Mouse (Mus musculus) Patski (cell line): ENCODE data around the gene Flrt1. TPM values are rescaled to one million over a fixed set of nuclear protein-coding genes. Genes with fewer than 3 reads are reported as not detected.
"Not testable (repeated sequence)": the region's sequence is repeated elsewhere in the genome, so short reads cannot be mapped to it uniquely, and the experiment has no call there.

Experiments
- ATAC-seq: fragments of 100-300 bp; one replicate; pipeline ENCODE4 v1.8.0; 2021
- CTCF ChIA-PET: fragments of 350-600 bp; sonication (Branson Sonifier 250); formaldehyde crosslinking; loops from one replicate; lab custom pipeline; 2022; ENCODE audit warnings: inconsistent platforms; lab: Charles Lee
- POLR2A ChIA-PET: fragments of 350-600 bp; sonication (Branson Sonifier 250); formaldehyde crosslinking; loops from one replicate; lab custom pipeline; 2022; ENCODE audit warnings: antibody characterized with exemption, inconsistent platforms; lab: Charles Lee
- DNase-seq: peaks from one replicate; pipeline ENCODE4 v3.0.0-alpha.2; 2011; ENCODE audit warnings: low read depth, low spot score
- H3K27me3 ChIP-seq: fragments of 371-371 bp; one replicate; pipeline ENCODE4 v1.5.1; 2021
- CTCF ChIP-seq: fragments of 100-300 bp; IDR thresholded peaks from one replicate; pipeline ENCODE4 v1.5.1; 2021
- in situ Hi-C: fragments of 300-500 bp; cut with MboI; formaldehyde crosslinking; loops from 3 replicates; pipeline ENCODE4 v1.11.1; 2018; ENCODE audit warnings: low pct_unique_long_range_greater_than_20kb, mixed read lengths
- polyA plus RNA-seq: library from polyadenylated mRNA; unstranded; gene quantifications from one replicate; pipeline ENCODE4 v1.2.3, GENCODE M21; 2021

Gene Flrt1
- polyA plus RNA-seq, 1 experiment from 2014 or later = 12.6 TPM

DNA sequence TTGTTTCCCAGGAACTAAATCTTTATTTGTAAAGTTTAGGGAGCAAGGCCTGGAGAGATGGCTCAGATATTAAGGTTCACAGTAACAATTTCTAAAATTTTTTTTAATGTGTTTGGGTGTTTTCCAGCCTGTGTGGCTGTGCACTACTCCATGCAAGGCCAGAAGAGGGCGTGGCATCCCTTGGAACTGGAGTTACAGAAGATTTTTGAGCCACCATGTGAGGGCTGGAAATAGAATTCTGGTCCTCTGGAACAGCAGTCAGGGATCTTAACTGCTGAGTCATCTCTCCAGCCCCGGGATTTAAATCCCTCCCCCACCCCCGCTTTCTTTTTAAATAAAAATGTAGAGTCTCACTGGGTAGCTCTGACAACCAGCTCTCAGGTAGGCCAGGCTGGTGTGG lies 50.4 kb downstream of the Flrt1 start:
- H3K27me3 ChIP-seq = no peaks in the 10 kb centered on the region
- peak; percentile 36 for ATAC-seq
- ChIA-PET POLR2A (interaction anchor here (1.1 to 1.7 kb wide), 3 partner anchors 10 to 32 kb away, joined by 3 to 6 read pairs (median 3); no protein-coding TSS in a partner anchor), CTCF (interaction anchor here (1.2 to 2.8 kb wide), 5 partner anchors 10 to 136 kb away, joined by 3 to 11 read pairs (median 5); no protein-coding TSS in a partner anchor)
- no peak for TF ChIP-seq CTCF
- in situ Hi-C loops = loop anchor here (5.0 kb wide), 1 partner anchor 362 kb away; the partner anchor contains the start of gene 2700081O15Rik
- DNase-seq = peak; percentile 80

- no peak for TF ChIP-seq CTCF
- in situ Hi-C loops = loop anchor here (5.0 kb wide), 1 partner anchor 363 kb away; the partner anchor contains the start of gene 2700081O15Rik
- no peaks in the 10 kb centered on the region for H3K27me3 ChIP-seq
- ATAC-seq (peak; percentile 34), DNase-seq (peak; percentile 84)
- CTCF ChIA-PET = interaction anchor here (1.3 to 2.8 kb wide), 4 partner anchors 10 to 75 kb away, joined by 3 to 11 read pairs (median 7); no protein-coding TSS in a partner anchor
- POLR2A ChIA-PET = interaction anchor here (1.1 to 1.7 kb wide), 3 partner anchors 10 to 31 kb away, joined by 3 to 6 read pairs (median 3); no protein-coding TSS in a partner anchor
These were observed 50.8 kb downstream of the Flrt1 start for GRCm38 (mm10) chr19:7054772-7055171.

- DNase-seq, H3K27me3 ChIP-seq, in situ Hi-C loops, ATAC-seq, POLR2A ChIA-PET, CTCF ChIA-PET: not testable (repeated sequence)
These were observed 52.1 kb downstream of the Flrt1 start for GRCm38 (mm10) chr19:7053382-7053781.

- no peak for ATAC-seq
- in situ Hi-C loops = no loop called here
These were observed 60.8 kb downstream of the Flrt1 start for GRCm38 (mm10) chr19:7044706-7045105.

GRCm38 (mm10) chr19:7044279-7044678 lies 61.2 kb downstream of the Flrt1 start:
- no peak for TF ChIP-seq CTCF
- CTCF ChIA-PET = interaction anchor here (0.8 to 2.1 kb wide), 5 partner anchors 8 to 104 kb away, joined by 3 to 9 read pairs (median 4); partner anchors contain the start of gene Macrod1
- DNase-seq (no peak), ATAC-seq (no peak)
- in situ Hi-C loops = no loop called here
- POLR2A ChIA-PET = no interaction called here
- no peaks in the 10 kb centered on the region for H3K27me3 ChIP-seq

More at GRCm38 (mm10) chr19:7044706-7045105, 60.8 kb downstream of the Flrt1 start:
- ChIA-PET CTCF (interaction anchor here (0.8 to 2.1 kb wide), 4 partner anchors 8 to 24 kb away, joined by 3 to 9 read pairs (median 5); partner anchors contain the start of gene Macrod1), POLR2A (interaction anchor here (0.8 kb wide), 1 partner anchor 11 kb away, joined by 3 read pairs; no protein-coding TSS in a partner anchor)
- DNase-seq = no peak
- H3K27me3 ChIP-seq = no peaks in the 10 kb centered on the region
- TF ChIP-seq CTCF = no peak

Other genes with a start within 250 kb of the Flrt1 start
- gene Ccdc88b, start 247.5 kb downstream of the Flrt1 start, polyA plus RNA-seq = 0.06 TPM
- gene Trmt112, start 196.0 kb downstream of the Flrt1 start, polyA plus RNA-seq = 64.4 TPM
- gene Prdx5, start 195.6 kb downstream of the Flrt1 start, polyA plus RNA-seq = 557 TPM
- 96.1 TPM for gene Esrra, start 183.9 kb downstream of the Flrt1 start, polyA plus RNA-seq
- gene Catsperz, start 180.3 kb downstream of the Flrt1 start, polyA plus RNA-seq = 7.6 TPM
- 7.6 TPM for gene Kcnk4, start 171.2 kb downstream of the Flrt1 start, polyA plus RNA-seq
- 108 TPM for gene Bad, start 163.9 kb downstream of the Flrt1 start, polyA plus RNA-seq
- gene Gpr137, start 163.2 kb downstream of the Flrt1 start, polyA plus RNA-seq = 73.0 TPM
- 267 TPM for gene Ppp1r14b, start 130.8 kb downstream of the Flrt1 start, polyA plus RNA-seq
- 59.6 TPM for gene Plcb3, start 129.3 kb downstream of the Flrt1 start, polyA plus RNA-seq
- 167 TPM for gene Fkbp2, start 125.2 kb downstream of the Flrt1 start, polyA plus RNA-seq
- 87.1 TPM for gene Vegfb, start 118.1 kb downstream of the Flrt1 start, polyA plus RNA-seq
- gene Dnajc4, start 113.2 kb downstream of the Flrt1 start, polyA plus RNA-seq = 26.0 TPM
- gene Nudt22, start 109.6 kb downstream of the Flrt1 start, polyA plus RNA-seq = 60.5 TPM
- 20.7 TPM for gene Trpt1, start 109.6 kb downstream of the Flrt1 start, polyA plus RNA-seq
- 0.22 TPM for gene Fermt3, start 86.3 kb downstream of the Flrt1 start, polyA plus RNA-seq
- gene Stip1, start 65.8 kb downstream of the Flrt1 start, polyA plus RNA-seq = 301 TPM
- 33.9 TPM for gene Macrod1, start 48.9 kb downstream of the Flrt1 start, polyA plus RNA-seq
- 166 TPM for gene Otub1, start 100.6 kb upstream of the Flrt1 start, polyA plus RNA-seq
- gene Cox8a, start 111.9 kb upstream of the Flrt1 start, polyA plus RNA-seq = 1,740 TPM
- gene Naa40, start 135.5 kb upstream of the Flrt1 start, polyA plus RNA-seq = 60.8 TPM
- 7.6 TPM for gene Rcor2, start 161.6 kb upstream of the Flrt1 start, polyA plus RNA-seq
- 76.9 TPM for gene Mark2, start 236.1 kb upstream of the Flrt1 start, polyA plus RNA-seq